Mouse (Mus musculus): ENCODE results near the gene Ap1s3.
"Not testable (repeated sequence)": the region's sequence is repeated elsewhere in the genome, so short reads cannot be mapped to it uniquely, and the experiment has no call there.

Ap1s3 gene

DNA sequence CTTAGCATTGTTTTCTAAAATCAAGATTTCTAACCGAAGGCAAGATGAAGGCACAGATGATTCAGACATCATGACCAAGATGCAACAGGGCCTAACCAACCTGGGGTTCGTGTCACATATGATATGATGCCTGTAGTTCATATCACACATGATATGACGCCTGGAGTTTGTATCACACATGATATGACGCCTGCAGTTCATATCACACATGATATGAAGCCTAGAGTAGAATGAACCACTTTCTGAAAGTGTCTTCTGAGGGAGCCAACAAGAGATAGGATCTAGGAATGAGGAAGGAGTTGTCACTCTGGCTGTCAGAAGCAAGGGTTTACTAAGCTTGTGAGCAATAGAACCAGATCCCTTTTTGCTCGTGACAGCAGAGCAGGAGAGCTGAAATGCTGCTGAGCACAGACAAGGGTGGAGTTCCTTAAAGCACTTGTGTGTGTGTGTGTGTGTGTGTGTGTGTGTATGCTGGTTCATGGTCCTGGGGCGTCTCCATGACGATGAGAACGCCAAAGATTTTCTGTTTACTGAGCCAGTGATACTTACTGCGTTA lies 2.3 kb downstream of the Ap1s3 start:
- DNase-seq (ENCODE audit: low read depth, low spot score), result no peak

DNA sequence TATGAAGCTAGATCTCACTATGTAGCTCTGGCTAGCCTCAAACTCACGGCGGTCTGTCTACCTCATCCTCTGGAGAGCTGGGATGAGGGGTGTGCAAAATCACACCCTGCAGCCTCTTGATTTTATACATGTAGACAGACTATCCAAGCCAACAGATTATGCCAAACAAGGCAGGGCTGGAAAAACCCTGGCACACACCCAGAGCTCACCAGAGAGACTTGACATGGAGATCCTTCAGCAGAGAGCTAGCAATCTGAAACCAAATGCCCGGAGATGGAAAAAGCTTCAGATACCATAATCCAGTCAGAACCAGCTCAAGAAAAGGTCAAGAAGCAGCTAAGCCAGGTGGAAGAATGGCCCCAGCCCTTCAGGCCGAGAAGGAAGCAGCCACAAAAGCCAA lies 6.9 kb downstream of the Ap1s3 start:
- DNase-seq (ENCODE audit: low read depth, low spot score), result no peak

DNA sequence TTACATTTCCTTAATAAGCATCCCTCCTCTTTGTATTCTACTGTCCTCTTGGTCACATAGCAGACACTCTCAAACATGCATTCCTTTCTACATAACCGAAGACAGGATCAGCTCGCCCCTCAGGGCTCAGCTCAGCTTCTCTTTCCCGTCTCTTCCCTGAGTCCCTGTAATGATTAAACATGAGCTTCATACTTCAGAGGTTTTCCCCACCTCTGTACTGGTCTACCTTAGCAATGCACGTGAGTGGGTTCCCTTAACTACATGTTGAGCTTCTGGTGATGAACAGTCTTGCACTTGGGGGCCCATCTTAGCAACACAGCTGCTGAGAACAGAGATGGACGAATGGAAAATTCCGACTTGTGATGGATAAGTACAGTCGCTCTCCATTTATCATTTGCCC lies 12.2 kb downstream of the Ap1s3 start:
- no peak for DNase-seq (ENCODE audit: low read depth, low spot score)

DNA sequence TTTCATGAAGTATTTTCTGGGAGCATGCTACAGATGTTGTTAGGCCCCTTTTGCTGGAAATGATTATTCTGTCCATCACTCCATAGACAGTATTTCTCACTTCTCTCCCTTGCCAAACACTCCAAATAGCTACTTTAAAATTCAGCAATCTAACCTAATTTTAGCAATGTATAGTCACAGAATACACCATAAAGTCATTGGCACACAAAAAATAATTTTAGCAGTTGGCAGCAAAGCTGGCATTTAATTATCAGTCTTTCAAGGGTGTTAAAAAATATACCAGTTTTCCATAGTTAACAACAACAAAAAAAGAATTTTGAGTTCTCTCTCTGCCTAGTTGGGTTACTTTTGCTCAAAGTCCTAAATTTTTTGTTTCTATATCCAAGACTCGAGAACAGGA lies 14.4 kb downstream of the Ap1s3 start:
- no peak for DNase-seq (ENCODE audit: low read depth, low spot score)

DNA sequence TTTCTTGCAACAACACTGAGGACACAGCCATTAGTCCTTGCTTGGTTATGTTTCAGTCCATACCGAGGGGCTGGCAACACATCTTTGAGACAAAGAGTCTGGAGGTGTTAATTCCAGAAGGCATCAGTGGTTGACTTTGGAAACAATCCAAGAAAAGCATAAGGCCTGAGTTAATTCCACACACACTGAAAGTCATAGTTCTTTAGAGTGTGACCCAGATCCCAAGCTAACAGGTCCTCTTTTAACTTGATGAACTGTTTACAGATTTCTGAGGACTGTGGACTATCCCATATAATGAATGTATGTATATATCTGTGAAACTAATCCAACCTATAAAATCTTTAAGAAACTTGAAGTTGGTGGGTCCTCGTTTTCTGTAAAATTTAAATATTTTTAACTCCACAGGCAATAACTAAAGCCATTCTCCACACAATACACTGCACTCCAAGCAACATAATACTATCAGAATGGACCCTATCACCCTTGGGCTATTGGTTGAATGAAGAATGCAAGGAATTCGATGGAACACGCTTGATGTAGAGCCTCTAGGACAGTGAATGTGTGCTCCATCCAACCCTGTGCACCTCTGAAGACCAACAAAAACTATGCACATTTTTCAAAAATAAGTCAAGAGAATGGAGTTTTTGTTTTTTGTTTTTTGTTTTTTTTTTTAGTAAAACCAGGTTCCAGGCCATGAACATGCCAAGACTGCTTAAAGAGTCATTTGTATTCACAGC lies 15.8 kb downstream of the Ap1s3 start:
- no peak for DNase-seq (ENCODE audit: low read depth, low spot score)

DNA sequence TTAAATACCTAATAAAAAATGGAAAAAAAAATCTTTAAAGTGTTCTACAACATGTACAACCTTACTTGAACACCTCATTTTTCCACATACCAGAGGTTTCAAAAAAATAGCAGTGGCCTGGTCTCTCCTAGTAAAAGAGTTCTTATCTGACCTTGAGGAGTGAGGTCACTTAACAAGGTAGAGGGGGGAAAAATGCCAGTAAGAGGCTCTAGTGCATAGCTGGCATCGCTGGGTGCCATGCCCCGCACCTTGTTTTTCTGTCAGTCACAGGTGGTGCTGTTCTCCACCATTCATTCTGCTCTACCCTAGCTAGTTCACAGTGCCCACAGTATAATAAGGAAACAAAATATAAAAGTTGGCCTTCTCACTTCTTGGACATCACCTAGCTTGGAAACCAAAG lies 16.8 kb downstream of the Ap1s3 start:
- DNase-seq (ENCODE audit: low read depth, low spot score), result no peak

DNA sequence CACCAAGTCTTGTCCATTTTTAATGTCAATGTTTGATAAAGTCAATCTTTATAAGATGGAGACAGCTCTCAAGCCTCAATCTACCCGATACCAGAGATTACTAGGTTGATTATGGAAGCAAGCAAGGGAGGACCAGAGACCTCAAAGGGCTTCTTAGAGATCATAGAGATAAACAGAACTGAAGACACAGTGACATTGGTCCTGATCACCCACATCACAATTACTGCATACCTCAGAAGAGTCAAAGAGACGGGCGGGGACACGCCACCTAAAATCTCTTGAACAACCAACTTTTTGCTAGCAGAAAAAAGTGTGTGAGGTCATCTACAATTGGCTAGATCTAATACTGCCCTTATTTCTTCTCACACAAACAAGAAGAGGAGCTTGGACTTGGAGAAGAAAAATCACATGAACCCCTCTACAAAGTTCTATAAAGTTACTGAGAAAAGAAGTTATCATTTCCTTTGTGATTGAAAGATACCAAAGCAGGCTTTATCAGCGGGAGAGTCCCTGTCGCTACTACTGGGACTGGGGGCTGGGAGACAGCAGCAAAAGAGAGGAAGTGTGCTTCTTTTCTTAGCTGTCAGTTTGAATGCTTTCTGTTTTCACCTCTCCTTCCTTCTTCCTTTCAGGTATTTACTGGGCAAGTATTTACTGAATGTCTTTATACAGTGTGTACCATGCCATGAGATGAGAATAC lies 28.2 kb downstream of the Ap1s3 start:
- no peak for DNase-seq (ENCODE audit: low read depth, low spot score)

DNA sequence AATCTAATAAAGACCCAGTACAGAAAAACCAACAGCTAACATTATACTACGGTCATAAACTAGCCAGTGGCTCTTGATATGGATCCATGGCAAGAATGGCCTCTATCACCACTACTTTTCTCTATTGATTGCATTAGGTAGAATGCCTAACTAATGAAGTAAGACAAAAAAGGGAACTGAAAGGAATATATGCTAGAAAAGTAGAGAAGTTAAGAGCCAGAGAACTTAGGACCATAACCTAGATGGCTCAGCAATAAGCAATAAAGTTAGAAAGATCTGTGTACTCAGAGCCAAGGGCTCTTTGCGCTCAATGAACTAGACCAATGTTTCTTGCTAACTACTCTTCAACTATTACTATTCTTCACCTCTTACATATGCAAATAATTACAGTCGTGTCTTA lies 29.1 kb downstream of the Ap1s3 start:
- DNase-seq (ENCODE audit: low read depth, low spot score), result no peak

DNA sequence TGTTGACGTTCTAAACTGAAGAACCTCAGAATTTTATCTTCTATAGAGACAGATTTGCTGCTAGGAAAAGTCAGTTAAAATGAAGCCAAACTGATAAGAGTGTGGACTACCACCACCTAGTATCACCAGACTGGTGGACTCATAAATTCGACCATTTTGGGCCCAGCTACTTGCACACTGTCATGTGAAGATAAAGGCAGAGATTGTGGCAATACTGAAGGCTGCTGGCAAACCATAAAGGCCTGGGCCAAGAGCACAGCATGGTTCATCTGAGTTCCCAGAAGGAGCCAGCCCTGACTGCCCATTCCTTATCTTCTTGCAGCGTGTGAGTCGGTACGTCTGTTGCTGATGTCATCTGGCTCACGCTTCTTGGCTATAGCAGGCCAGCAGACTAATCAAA lies 30.4 kb downstream of the Ap1s3 start:
- DNase-seq (ENCODE audit: low read depth, low spot score), result no peak

DNA sequence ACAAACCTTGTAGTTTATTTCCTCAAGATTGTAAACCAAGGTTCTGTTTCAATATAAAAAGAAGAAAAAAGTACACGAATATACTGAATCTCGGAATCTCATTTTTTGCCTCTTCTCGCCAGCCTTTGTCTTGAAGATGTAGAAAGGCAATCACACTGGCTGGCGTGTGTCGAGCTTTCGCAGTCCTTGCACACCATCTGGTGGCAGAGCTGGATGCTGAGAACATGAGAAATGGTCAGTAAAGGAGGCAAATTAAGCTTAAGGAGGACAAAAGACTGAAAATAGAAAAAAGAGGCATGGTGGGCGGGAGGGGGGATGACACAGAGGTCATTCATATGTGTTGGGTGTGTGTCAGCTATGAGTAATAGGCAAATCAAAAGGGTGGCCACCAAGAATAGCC lies 31.6 kb downstream of the Ap1s3 start:
- DNase-seq (ENCODE audit: low read depth, low spot score), result peak; percentile 66

DNA sequence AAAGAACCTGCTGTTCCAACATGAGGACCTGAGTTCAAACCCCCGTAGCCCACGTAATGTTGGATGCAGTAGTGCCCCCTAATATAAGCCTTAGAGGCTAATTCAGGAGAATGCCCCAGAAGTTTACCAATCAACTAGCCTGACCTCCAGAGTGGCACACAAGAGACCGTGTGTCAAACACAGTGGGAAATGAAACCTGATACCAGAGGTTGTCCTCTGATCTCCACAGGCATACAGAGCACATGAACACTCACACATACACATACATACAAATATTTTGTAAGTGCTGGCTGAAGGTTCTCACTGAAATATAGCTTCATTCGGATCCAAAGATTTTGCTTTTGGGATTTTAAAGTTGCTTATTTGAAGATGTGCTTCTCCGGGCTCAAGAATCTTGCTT lies 32.1 kb downstream of the Ap1s3 start:
- peak; percentile 21 for DNase-seq (ENCODE audit: low read depth, low spot score)

DNA sequence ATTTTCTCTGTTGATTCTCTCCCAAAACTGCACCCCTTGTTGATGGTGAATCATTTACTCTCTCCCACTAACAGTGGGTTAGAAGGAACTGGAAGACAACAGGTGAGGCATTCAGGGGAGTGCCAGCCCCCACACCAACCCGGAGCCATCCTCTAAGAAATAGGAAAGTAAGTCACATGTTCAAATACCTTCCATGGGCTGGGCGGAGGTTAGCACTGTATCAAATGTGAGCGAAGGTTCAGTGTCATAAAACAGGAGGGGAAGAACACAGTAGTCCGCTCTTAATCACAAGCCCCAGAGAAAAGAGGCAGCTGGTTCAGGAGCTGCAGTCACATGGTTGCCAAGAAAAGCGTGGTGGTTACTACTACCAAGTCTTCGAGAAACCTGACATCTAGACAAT lies 32.7 kb downstream of the Ap1s3 start:
- DNase-seq (ENCODE audit: low read depth, low spot score), result no peak

DNA sequence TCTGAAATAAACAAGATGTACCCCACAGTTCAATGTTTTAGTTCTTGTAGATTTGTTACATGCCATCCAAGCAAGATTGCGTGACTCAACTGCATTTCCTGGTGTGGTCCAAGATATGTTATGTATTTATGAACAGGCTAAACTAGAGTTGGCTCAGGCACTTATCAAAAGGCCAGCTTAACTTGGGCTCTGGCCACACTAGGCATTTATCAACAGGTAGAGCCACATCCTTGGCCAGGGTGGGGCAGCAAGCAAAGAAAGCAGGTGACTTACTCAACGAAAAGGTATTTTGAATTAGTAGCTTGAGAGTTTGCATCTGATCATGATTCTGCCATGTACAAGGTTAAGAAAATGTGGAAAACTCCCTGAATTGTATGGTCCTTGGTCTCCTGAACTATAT lies 34.0 kb downstream of the Ap1s3 start:
- no peak for DNase-seq (ENCODE audit: low read depth, low spot score)

DNA sequence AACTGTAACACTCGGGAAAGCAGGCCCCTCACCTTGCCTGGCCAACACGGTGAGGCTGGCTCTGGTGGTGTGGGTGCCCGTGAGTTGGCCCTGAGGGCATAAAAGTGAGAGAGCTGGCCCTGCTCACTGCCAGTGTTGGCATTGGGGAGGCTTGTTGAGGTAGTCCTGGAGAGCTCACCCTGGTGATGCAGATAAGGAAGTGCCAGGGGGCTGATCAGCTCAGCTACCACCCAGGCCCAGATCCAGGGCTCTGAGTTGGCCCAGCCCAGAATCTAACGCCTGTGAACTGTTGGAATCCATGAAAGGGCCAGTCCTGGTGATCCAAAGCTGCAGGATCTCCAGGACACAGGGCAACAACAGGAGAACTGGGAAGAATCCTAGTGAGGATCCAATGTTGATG lies 40.3 kb downstream of the Ap1s3 start:
- DNase-seq (ENCODE audit: low read depth, low spot score), result no peak

DNA sequence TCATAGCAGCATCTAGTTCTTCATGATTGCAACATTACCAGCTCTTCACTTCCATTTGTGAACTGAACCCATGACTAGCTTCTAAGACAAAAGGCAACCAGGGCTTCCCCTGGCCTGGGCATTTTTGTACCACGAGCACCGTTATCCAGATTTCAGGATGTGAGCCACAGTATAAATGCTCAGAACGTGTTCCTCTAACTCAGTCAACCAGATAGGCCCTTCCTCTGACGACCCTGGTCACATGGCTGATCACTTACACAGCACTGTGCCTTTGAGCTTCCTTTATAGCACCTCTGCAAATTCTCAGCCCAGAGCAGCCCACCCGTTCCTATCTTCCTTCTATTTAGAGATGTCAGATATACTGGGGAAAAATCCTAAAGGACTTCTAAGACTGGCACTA lies 42.0 kb downstream of the Ap1s3 start:
- DNase-seq (ENCODE audit: low read depth, low spot score), result no peak

DNA sequence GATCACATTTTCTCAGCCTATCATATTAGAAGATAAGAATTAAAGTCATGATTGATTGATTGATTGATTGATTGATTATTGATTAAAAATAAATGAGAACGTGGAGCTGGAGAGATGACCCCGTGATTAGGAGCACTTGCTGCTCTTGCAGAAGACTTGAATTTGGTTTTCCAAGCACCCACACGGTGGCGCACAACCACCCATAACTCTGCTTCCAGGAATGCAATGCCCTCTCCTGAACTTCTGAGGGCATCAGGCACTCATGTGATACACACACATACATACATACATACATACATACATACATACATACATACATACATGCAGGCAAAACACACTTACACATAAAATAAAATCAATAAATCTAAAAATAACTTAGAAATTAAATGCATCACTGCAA lies 45.6 kb downstream of the Ap1s3 start:
- DNase-seq (ENCODE audit: low read depth, low spot score), result no peak

DNA sequence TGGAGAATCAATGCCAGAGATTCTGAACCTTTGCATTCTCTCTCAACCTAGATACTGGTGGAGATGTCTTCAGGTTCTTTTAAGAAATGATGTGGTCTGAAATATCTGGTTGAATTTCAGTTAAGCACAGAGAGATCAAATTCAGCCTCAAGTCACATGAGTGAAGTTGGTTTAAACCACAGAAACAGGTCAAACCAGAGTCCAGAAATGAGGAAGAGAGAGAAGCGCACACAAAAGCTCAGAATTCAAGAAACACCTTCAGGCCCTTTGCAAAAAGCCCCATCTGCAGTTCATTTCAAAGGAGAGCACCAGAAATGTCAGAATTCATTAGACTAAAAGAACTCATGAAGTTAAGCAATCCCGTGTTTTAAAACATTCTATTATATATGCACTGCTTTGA lies 52.3 kb downstream of the Ap1s3 start:
- no peak for DNase-seq (ENCODE audit: low read depth, low spot score)

DNA sequence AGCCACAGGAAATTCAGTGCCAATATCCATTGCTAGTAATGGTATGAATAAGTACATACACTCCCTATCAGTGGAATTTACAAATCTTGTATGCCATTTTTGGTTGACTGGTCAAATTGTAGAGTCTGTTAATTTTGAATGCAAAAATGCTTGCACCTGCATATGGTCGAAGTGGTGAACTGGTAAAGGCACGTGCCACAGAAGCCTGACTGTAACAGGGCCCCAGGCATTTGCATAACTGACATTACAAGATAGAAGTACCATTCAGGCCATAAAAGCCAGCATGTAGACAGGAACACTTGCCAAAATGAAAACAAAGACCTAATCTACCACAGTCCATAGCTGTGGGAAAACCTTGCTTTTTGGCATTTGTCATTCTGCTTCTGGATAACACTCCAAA lies 55.3 kb downstream of the Ap1s3 start:
- DNase-seq (ENCODE audit: low read depth, low spot score), result no peak

DNA sequence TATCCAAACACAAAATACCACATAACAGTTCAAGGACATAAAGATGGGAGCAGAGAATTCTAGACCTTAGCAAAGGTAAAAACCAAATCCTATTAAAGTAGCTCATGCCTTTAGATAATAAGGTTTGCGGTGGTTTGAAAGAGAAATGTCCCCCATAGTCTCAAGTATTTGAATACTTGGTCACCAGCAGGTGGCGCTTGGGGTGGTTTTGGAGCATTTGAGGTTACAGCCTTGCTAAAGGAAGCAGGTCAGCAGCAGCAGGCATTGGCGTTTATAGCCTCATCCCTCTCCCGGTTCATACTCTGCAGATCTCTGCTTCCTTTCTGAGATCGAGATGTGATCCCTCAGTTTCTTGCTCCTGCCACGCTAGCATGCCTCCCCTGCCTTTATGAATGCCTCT lies 57.3 kb downstream of the Ap1s3 start:
- no peak for DNase-seq (ENCODE audit: low read depth, low spot score)

DNA sequence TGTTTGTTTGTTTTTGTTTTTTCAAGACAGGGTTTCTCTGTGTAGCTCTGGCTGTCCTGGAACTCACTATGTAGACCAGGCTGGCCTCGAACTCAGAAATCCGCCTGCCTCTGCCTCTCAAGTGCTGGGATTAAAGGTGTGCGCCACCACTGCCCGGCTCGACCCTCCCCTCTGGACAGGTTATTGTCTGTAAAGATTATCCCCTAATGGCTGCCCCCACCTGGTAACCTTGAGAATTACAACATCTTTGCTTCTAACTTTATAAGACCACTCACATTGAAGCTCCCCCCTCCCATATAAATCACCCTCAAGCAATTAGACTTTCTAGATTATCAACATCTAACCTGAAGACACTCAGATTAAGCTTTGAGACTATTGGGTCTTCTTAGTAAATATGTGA lies 60.5 kb downstream of the Ap1s3 start:
- DNase-seq (ENCODE audit: low read depth, low spot score), result not testable (repeated sequence)

DNA sequence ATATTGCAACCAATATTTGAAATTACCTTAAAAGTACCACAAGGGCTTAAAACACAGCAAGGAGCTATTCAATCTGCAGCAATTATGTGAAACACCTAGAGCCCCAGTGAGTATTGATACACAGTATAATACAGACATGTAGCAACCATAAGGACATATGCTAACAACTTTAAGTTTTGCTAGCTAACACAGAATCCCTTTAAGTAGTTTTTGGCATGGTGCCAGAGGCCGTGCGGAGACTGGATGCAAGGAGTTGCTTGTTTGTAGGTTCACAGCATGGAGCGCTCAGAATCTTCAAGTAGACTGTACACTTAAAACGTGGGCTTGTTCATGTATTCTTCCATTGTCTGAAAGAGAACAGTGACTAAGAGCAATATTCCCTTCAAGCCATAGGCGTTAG lies 62.9 kb downstream of the Ap1s3 start:
- not testable (repeated sequence) for DNase-seq (ENCODE audit: low read depth, low spot score)

DNA sequence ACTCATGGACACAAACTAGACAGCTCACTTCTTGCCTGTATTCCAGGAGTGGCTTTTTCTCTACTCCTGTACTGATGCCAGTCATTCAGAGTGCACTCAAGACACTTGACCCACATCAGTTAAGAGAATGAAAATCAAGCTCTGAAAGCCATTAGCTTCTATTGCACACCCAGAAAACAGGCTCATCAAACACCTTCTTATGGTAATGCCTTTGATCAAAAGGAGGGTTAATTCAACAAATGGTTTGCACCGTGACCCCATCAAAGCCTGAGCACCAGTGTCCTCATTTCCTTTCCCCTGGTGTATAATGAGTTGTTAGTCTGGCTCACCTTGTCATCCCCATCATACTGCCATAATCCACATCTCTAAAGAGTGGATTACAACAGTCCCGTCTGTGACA lies 69.3 kb downstream of the Ap1s3 start:
- DNase-seq (ENCODE audit: low read depth, low spot score), result no peak

All from mesoderm, embryonic 11.5 days (tissue).